Mouse (Mus musculus): ENCODE results near the gene Plekhg5. TPM values are rescaled to one million over a fixed set of nuclear protein-coding genes. Genes with fewer than 3 reads are reported as not detected.

Plekhg5 gene
- polyA plus RNA-seq, 1 experiment from 2014 or later: 8.2 TPM

- no peak overlapping the region for H3K4me2 ChIP-seq (ENCODE audit: low read depth, low read length, severe bottlenecking)
- no peak overlapping the region for H3K27ac ChIP-seq (ENCODE audit: low read depth, low read length)
- no peak for ATAC-seq (replicated peaks; ENCODE audit: low FRiP score)
- WGBS: 20% methylated on average over 13 of the region's 13 CpGs
- H3K9ac ChIP-seq (ENCODE audit: low read length): no peak overlapping the region
- H3K4me3 ChIP-seq (ENCODE audit: low read depth, low read length): no peak overlapping the region
- H3K36me3 ChIP-seq (ENCODE audit: control insufficient read depth, insufficient read depth, low read length): no peaks in the 10 kb centered on the region
- no peaks in the 10 kb centered on the region for H3K9me3 ChIP-seq (ENCODE audit: control insufficient read depth, low read length)
- H3K27me3 ChIP-seq (ENCODE audit: control insufficient read depth, insufficient read depth, low read length): peaks cover 99% of the 10 kb centered on the region
- H3K4me1 ChIP-seq (replicated peaks; ENCODE audit: control insufficient read depth, insufficient read depth, low read length): peaks cover 27% of the 10 kb centered on the region; the same call in 1 of the 2 replicates
- no peak for DNase-seq (ENCODE audit: low spot score)
Observed at GRCm38 (mm10) chr4:152129395-152129930, 57.2 kb downstream of the Plekhg5 start.

- H3K4me3 ChIP-seq (ENCODE audit: low read depth, low read length): peak overlapping the region; percentile 28
- DNase-seq (ENCODE audit: low spot score) (peak; percentile 79), ATAC-seq (replicated peaks; ENCODE audit: low FRiP score) (peak; percentile 49)
- no peaks in the 10 kb centered on the region for H3K36me3 ChIP-seq (ENCODE audit: control insufficient read depth, insufficient read depth, low read length)
- under 1% methylated on average over 81 of the region's 85 CpGs for WGBS
- H3K4me1 ChIP-seq (replicated peaks; ENCODE audit: control insufficient read depth, insufficient read depth, low read length): peaks cover 23% of the 10 kb centered on the region; the same call in 1 of the 2 replicates
- H3K27ac ChIP-seq (ENCODE audit: low read depth, low read length): no peak overlapping the region
- H3K9me3 ChIP-seq (ENCODE audit: control insufficient read depth, low read length): no peaks in the 10 kb centered on the region
- peaks cover 87% of the 10 kb centered on the region for H3K27me3 ChIP-seq (ENCODE audit: control insufficient read depth, insufficient read depth, low read length)
- H3K9ac ChIP-seq (ENCODE audit: low read length): no peak overlapping the region; the same call in 1 of the 2 replicates
- peak overlapping the region; percentile 49 for H3K4me2 ChIP-seq (ENCODE audit: low read depth, low read length, severe bottlenecking)
Observed at GRCm38 (mm10) chr4:152130771-152131653, 58.7 kb downstream of the Plekhg5 start.

GRCm38 (mm10) chr4:152131809-152132771, 59.8 kb downstream of the Plekhg5 start:
- Histone ChIP-seq H3K4me3 (ENCODE audit: low read depth, low read length) (peak overlapping the region; percentile 28; the same call in 1 of the 2 replicates), H3K9ac (ENCODE audit: low read length) (no peak overlapping the region), H3K9me3 (ENCODE audit: control insufficient read depth, low read length) (no peaks in the 10 kb centered on the region), H3K27ac (ENCODE audit: low read depth, low read length) (no peak overlapping the region), H3K27me3 (ENCODE audit: control insufficient read depth, insufficient read depth, low read length) (peaks cover 78% of the 10 kb centered on the region), H3K36me3 (ENCODE audit: control insufficient read depth, insufficient read depth, low read length) (no peaks in the 10 kb centered on the region), H3K4me1 (replicated peaks; ENCODE audit: control insufficient read depth, insufficient read depth, low read length) (peaks cover 19% of the 10 kb centered on the region; the same call in 1 of the 2 replicates), H3K4me2 (ENCODE audit: low read depth, low read length, severe bottlenecking) (peak overlapping the region; percentile 3; the same call in 1 of the 2 replicates)
- whole genome bisulfite sequencing: 2% methylated on average over 50 of the region's 50 CpGs
- ATAC-seq (replicated peaks; ENCODE audit: low FRiP score) (no peak; the same call in 1 of the 2 replicates), DNase-seq (ENCODE audit: low spot score) (no peak)

GRCm38 (mm10) chr4:152132772-152133169, 60.5 kb downstream of the Plekhg5 start:
- no peak overlapping the region for H3K4me2 ChIP-seq (ENCODE audit: low read depth, low read length, severe bottlenecking)
- H3K36me3 ChIP-seq (ENCODE audit: control insufficient read depth, insufficient read depth, low read length): no peaks in the 10 kb centered on the region
- no peak overlapping the region for H3K4me3 ChIP-seq (ENCODE audit: low read depth, low read length)
- no peak for DNase-seq (ENCODE audit: low spot score)
- no peaks in the 10 kb centered on the region for H3K9me3 ChIP-seq (ENCODE audit: control insufficient read depth, low read length)
- H3K27me3 ChIP-seq (ENCODE audit: control insufficient read depth, insufficient read depth, low read length): peaks cover 74% of the 10 kb centered on the region
- H3K9ac ChIP-seq (ENCODE audit: low read length): no peak overlapping the region
- no peak overlapping the region for H3K27ac ChIP-seq (ENCODE audit: low read depth, low read length)
- 18% methylated on average over 10 of the region's 10 CpGs for WGBS
- H3K4me1 ChIP-seq (replicated peaks; ENCODE audit: control insufficient read depth, insufficient read depth, low read length): peaks cover 19% of the 10 kb centered on the region; the same call in 1 of the 2 replicates
- ATAC-seq (replicated peaks; ENCODE audit: low FRiP score): no peak

- ATAC-seq (replicated peaks; ENCODE audit: low FRiP score): no peak
- Histone ChIP-seq H3K9ac (ENCODE audit: low read length) (no peak overlapping the region), H3K4me1 (replicated peaks; ENCODE audit: control insufficient read depth, insufficient read depth, low read length) (peaks cover 20% of the 10 kb centered on the region; the same call in 1 of the 2 replicates), H3K9me3 (ENCODE audit: control insufficient read depth, low read length) (no peaks in the 10 kb centered on the region), H3K27me3 (ENCODE audit: control insufficient read depth, insufficient read depth, low read length) (peaks cover 70% of the 10 kb centered on the region), H3K4me3 (ENCODE audit: low read depth, low read length) (no peak overlapping the region), H3K27ac (ENCODE audit: low read depth, low read length) (no peak overlapping the region), H3K4me2 (ENCODE audit: low read depth, low read length, severe bottlenecking) (no peak overlapping the region), H3K36me3 (ENCODE audit: control insufficient read depth, insufficient read depth, low read length) (no peaks in the 10 kb centered on the region)
- no peak for DNase-seq (ENCODE audit: low spot score)
- WGBS: 49% methylated on average over 5 of the region's 5 CpGs
Observed at GRCm38 (mm10) chr4:152133213-152133612, 60.9 kb downstream of the Plekhg5 start.

- Histone ChIP-seq H3K9ac (ENCODE audit: low read length) (no peak overlapping the region), H3K9me3 (ENCODE audit: control insufficient read depth, low read length) (no peaks in the 10 kb centered on the region), H3K27me3 (ENCODE audit: control insufficient read depth, insufficient read depth, low read length) (peaks cover 61% of the 10 kb centered on the region), H3K4me1 (replicated peaks; ENCODE audit: control insufficient read depth, insufficient read depth, low read length) (peaks cover 21% of the 10 kb centered on the region; the same call in 1 of the 2 replicates), H3K4me3 (ENCODE audit: low read depth, low read length) (no peak overlapping the region), H3K27ac (ENCODE audit: low read depth, low read length) (no peak overlapping the region), H3K36me3 (ENCODE audit: control insufficient read depth, insufficient read depth, low read length) (no peaks in the 10 kb centered on the region), H3K4me2 (ENCODE audit: low read depth, low read length, severe bottlenecking) (no peak overlapping the region)
- ATAC-seq (replicated peaks; ENCODE audit: low FRiP score): no peak
- peak; percentile 72 for DNase-seq (ENCODE audit: low spot score)
Observed at GRCm38 (mm10) chr4:152134507-152134906, 62.2 kb downstream of the Plekhg5 start.

- Histone ChIP-seq H3K9ac (ENCODE audit: low read length) (no peak overlapping the region), H3K4me2 (ENCODE audit: low read depth, low read length, severe bottlenecking) (no peak overlapping the region), H3K9me3 (ENCODE audit: control insufficient read depth, low read length) (no peaks in the 10 kb centered on the region), H3K27ac (ENCODE audit: low read depth, low read length) (no peak overlapping the region), H3K36me3 (ENCODE audit: control insufficient read depth, insufficient read depth, low read length) (no peaks in the 10 kb centered on the region), H3K4me3 (ENCODE audit: low read depth, low read length) (no peak overlapping the region), H3K27me3 (ENCODE audit: control insufficient read depth, insufficient read depth, low read length) (peaks cover 52% of the 10 kb centered on the region), H3K4me1 (replicated peaks; ENCODE audit: control insufficient read depth, insufficient read depth, low read length) (peaks cover 21% of the 10 kb centered on the region; the same call in 1 of the 2 replicates)
- 86% methylated on average over 12 of the region's 12 CpGs for WGBS
- DNase-seq (ENCODE audit: low spot score) (no peak), ATAC-seq (replicated peaks; ENCODE audit: low FRiP score) (no peak)
Observed at GRCm38 (mm10) chr4:152135363-152135762, 63.1 kb downstream of the Plekhg5 start.
